Mouse (Mus musculus) layer of hippocampus, adult 11-12 months (tissue): ENCODE measurements around the gene Fabp6.

Experiments used
- DNase-seq: peaks from one replicate; pipeline ENCODE4 v3.0.0; 2022; ENCODE audit warnings: low spot score

Fabp6 gene

GRCm38 (mm10) chr11:43589530-43590072 lies 11.7 kb downstream of the Fabp6 start:
- no peak for DNase-seq

- peak; percentile 77 for DNase-seq
Observed at GRCm38 (mm10) chr11:43586324-43587090, 14.8 kb downstream of the Fabp6 start, which contains the start of gene 4933415A04Rik. Gene 4933415A04Rik (plus strand): TSS chr11:43587040.

DNA sequence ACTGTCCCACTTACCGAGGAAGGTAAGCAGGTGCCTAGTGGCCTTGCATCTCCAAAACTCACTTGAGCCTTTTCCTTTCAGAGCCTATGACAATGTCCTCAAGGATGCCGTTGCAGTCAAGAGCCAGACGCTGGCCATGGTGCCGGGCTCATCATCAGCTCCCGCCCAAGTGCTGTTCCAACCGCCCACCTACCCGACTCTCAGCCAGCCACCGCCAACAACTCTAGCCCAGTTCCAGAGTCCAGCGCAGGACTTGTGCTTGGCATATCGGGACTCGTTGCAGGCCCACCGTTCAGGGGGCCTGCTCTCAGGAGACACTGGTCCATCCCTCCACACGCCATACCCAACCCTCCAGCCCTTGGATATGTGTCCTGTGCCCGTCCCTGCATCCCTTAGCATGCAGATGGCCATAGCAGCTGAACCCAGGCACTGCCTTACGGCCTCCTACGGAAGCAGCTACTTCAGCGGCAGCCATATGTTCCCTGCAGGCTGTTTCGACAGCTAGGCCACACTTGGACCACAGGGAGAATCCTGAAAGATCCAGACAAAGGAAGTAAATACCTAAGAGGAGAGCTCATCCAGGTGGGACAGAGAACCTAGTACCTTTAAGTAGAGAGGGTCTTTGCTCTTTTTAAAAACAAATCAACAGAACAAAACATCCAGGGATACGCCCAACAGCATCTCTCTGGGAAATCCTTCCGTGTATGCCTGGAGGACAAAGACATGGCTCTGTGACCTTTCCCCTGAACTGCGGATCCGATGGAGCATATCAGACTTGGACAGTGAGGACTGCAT lies 15.9 kb downstream of the Fabp6 start:
- DNase-seq, result peak; percentile 34

DNA sequence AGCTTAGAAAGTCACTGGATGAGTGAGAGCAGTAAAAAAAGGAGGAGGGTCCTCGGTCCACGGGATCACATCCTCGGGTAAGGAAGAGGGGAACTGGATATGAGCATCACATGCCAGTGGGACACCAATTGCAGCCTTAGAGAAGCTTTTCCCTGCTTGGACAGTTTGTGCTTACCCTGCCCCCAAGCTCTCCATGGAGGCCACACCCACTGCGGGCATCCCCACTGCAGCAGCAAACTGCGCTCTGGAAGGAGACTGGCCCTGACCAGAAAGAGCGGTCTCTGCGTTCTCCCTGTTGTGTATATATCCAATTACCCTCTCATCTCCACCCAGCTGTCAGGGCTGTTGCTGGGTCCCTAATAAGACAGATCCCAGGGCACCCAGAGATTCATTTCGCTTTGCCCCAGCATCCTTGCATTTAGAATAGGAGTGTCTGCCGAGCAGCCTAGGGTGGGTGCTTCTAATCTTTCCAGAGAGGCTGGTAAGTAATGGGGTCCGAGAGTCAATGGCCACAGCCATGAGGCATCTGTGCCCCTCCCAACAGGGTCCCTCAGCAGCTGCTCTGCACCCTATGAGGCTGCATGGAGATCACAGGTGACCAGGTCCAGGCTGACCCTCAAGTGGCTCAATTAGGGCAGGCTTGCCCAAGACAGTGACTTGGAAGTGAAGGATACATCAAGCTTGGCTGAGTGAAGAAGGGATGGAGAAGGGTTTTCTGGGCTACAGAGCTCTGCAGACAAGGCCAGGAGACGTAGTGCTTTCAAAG lies 23.4 kb downstream of the Fabp6 start:
- DNase-seq, result no peak

GRCm38 (mm10) chr11:43575376-43576151 lies 25.8 kb downstream of the Fabp6 start:
- DNase-seq, result no peak

DNA sequence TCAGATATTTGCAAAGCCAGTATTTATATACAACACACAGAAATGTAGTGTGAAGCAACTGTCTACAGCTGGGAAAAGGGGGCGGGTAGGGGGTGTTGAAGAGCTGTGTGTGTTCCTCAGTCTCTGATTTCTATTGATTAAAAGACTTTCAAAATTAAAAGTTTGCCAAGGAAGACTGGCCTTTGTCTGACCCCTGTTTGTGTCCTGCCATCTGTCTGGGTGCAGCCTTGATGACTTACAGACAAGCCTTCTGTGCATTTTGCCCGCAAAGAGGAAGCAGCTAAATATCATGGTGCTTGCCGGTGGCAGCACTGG lies 26.3 kb downstream of the Fabp6 start:
- no peak for DNase-seq

DNA sequence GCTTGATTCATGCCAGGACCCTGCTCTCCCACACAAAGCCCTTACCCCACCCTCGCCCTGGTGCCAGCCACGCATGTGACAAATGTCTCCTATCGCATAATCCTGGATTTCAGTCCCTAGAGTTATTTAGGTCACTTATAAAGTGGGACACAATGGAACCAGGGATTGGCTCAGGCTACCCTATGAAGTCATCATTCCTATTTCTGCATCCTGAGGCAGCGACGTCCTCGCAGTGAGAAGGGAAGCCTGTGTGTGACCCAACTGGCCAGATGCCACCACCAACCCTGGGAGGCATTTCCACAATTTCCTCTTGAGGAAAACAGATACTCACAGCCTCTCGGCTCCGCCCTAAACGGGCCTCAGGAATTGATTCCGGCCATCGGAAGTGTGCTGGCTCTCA lies 31.7 kb downstream of the Fabp6 start:
- peak; percentile 39 for DNase-seq

DNA sequence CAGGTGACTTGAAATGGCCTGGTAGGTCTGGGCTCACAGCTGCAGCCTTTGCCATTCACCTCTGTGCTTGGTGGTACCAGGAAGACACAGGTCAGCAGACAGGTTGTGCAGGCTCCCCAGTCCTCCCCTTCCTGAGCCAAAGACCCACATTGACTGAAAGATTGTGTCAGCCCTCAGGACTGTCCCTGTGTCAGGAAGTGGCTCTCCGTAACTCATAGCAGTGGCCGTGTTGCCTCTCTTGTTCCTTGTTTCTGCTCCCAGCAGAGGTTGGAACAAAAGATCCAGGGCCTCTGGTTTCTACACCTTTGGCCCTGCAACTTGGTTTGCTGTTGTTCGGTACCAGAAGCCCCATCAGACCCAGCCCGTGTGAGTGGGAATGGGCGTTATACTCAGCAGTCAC lies 32.2 kb downstream of the Fabp6 start:
- DNase-seq, result no peak

DNA sequence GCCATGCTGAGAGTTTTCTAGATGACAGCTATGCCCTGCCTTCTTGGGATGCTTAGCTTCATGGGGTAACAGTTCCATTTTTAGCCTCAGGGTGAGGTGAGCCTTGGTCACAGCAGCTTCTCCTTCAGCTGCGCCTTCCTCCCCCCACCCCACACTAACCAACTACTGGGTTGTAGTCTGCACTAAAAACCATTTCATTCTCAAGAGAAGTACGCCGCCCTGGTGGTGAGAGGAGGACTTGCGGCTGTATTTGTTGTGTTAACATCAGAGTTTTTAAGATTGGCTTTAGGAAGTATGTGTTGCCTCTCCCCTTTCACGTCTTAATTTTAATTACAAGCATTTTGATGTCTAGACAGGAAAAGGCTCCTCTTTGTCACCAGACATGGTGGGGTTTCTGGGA lies 33.1 kb downstream of the Fabp6 start:
- DNase-seq, result peak; percentile 39

DNA sequence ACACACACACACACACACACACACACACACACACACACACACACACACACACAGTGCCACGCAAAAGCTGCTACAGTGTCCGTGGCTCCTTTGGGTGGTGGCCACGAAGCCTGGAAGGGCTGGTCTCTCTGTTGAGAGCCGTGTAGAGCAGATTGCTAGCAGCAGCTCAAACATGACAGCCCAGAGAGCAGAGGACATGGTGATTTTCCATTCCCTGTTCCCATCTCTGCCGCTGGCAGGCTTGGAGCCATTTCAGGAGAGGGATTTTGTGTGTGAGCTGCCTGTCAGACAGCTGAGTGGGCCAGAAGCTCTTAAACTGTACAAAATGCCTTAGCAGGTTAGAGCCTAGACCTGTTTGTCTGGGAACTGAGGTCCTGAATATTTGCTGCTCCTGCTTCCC lies 34.6 kb downstream of the Fabp6 start:
- peak; percentile 19 for DNase-seq

DNA sequence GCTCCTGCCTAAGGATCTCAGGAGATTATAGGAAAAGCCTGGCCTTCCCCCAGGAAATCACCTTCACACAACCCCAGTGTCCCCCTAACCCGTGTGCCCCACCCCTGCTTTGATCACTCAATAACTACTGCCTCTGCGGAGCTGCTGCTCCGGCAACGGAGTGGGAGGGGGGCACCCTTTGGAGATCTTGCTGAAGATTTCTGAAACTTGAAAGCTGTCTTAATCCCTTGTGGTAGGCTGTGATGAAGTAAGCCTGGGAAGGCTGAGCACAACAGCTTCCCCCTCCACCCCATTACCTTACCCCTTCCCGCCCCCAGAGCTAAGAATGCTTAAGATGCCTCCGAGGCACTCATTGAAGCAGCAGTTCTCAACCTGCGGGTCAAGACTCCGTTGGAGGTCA lies 35.5 kb downstream of the Fabp6 start:
- no peak for DNase-seq

DNA sequence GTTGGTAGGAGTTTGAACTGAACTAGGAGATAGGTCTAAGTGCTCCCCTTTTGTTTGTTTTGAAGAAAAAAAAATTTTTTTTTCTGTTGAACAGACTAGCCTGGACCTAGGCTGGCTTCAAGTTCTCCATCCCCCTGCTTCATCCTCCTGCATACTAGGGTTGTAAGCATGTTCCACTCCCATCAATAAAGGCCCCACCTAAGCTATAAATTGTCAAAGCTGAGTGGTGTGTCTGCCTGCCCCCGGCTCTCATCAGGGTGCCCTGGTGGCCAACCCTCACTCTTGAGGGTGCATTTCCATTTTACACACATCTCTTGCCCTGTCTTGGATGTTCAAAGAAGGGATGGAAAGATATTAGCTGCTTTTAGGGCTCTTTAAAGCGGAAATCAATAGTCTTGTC lies 35.9 kb downstream of the Fabp6 start:
- DNase-seq, result no peak

- DNase-seq, result no peak
Observed at GRCm38 (mm10) chr11:43563654-43564244, 37.6 kb downstream of the Fabp6 start.

GRCm38 (mm10) chr11:43559515-43560292 lies 41.6 kb downstream of the Fabp6 start:
- DNase-seq, result peak; percentile 80

DNA sequence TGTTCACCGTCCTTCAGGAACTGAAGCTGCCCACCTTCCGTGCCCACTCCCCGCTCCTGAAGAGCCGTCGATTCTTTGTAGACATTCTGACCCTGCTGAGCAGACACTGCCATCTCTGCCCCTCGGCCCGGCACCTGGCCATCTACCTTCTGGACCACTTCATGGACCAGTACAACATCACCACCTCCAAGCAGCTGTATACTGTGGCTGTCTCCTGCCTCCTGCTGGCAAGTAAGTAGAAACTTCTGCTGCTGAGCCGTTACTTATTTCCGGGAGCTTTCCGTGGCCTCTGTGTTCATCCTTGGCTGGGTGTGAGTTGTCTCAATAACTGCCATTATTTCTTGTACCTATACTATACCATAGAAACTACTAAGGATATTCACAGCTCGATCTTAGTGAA lies 44.8 kb downstream of the Fabp6 start:
- DNase-seq, result no peak

GRCm38 (mm10) chr11:43552675-43553074 lies 48.7 kb downstream of the Fabp6 start:
- DNase-seq, result no peak

- DNase-seq, result no peak
Observed at GRCm38 (mm10) chr11:43551756-43552155, 49.6 kb downstream of the Fabp6 start.

GRCm38 (mm10) chr11:43549701-43550100 lies 51.6 kb downstream of the Fabp6 start:
- DNase-seq, result peak; percentile 19

GRCm38 (mm10) chr11:43548657-43549435 lies 52.5 kb downstream of the Fabp6 start:
- DNase-seq, result no peak

GRCm38 (mm10) chr11:43548148-43548547 lies 53.2 kb downstream of the Fabp6 start:
- peak; percentile 65 for DNase-seq
